Mouse (Mus musculus) ZHBTc4 (cell line): ENCODE measurements around the gene Dysf.
"Not testable (repeated sequence)": the region's sequence is repeated elsewhere in the genome, so short reads cannot be mapped to it uniquely, and the experiment has no call there.

Source experiments
- DNase-seq: peaks from one replicate; pipeline ENCODE4 v3.0.0-alpha.2; 2011; ENCODE audit warnings: low read depth, low spot score

The Dysf gene

DNA sequence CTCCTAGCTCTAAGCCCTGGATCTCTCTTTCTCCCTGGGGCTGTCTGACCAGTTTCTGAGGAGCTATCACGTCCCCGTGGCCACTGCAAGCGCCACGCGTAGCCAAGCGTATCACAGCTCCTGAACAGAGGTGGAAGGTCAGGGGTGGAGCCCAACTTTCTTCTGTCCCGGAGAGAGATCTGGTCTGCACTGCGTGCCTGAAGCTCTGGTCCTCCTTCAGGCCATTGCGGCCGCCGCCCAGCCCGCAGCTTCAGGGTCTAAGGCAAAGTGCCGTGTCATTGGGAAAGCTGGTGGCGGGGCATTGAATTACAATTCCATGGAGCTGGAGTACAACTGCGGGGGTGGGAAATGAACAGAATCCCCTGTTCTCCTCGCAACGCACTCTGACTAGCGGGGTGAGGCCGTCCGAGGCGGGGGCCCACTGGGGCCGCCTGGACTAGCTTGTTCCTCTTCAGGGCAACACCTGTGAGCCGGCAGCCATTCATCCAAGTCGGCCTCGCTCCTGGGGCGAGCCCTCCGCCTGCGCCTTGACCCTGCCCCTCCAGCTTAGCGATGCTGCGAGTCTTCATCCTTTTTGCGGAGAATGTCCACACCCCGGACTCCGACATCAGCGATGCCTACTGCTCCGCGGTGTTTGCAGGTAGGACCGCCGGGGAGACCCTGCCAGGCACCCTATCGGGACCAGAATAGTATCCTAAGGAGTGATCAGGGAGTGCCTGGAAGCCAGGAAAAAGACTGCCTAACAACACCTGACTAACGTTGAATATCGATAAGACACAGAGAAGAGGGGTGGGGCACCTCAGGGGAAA lies at the start of gene Dysf:
TSS of gene Dysf (plus strand) at position 228 of the 809 bp plus-strand sequence.
- DNase-seq = peak; percentile 66

GRCm38 (mm10) chr6:83987642-83988041 lies 20.7 kb upstream of the Dysf start:
- DNase-seq = no peak

DNA sequence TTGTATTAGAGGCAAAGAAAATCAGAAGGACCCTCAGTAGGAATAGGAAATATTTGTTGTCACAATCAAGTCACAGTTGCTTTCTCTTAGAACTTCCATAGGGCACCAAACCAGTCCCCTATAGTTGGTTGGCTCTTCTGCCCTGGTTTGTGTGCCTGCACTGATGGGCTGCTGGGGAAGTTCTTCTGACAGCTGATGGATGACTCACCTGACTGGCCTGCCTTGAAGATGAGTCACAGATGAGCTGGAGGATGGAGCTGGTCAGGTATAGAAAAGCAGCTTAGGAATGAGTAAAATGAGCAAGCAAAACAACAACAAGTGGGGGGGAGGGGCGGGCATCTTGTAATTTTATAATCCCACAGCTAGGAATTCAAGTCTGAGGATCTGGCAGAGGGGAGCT lies 5.7 kb upstream of the Dysf start:
- DNase-seq = no peak

DNA sequence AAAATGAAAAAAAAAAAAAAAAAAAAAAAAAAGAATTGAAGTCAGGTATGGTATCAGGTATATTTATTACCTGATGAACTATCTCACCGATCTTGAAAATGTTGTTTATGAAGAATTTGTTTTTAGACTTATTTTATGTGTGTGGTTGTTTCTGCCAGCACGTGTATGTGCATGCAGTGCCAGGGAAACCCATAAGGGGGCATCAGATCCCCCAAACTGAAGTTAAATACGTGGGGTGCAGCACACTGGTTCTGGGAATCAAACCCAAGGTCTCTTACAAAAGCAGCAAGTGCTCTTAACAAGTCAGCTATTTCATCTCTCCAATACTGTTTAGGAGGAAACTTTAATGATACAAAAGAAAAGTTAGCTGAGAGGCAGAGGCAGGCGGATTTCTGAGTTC lies 4.1 kb upstream of the Dysf start:
- peak; percentile 22 for DNase-seq

DNA sequence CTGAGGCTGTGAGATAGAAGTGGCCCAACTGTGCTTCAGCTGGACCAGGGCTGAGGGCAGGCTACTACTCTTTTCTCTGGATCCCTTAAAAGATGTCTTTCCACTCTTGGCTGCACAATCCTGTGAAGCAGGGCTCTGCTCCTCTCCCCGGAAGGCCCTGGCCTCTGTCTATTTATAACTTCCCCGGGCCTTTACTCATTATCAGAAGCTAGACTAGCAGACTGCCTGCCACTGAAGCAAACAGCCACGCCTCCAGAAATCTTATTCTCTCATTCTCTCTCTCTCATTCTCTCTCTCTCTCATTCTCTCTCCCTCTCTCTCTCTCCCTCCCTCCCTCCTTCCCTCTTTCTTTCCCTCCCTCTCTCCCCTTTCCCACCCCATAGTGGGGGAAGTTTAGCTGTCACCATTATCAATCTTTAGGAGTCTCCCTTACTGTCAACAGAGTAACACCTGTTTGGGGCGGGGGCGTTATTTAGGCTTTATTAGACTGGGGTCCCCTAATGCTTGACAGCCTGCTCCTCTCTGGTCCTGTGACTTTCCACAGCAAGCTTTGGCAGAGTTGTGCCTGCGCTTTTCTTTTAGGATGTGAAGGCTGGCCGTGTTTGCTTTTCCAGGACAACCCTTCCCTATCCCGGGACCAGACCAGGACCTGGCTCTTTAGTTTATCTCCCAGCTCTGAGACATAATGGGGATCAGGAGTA lies 932 bp downstream of the Dysf start:
- no peak for DNase-seq

GRCm38 (mm10) chr6:84009915-84010302 lies 1.5 kb downstream of the Dysf start:
- no peak for DNase-seq

GRCm38 (mm10) chr6:84010303-84011225 lies 2.2 kb downstream of the Dysf start:
- DNase-seq = peak; percentile 62

DNA sequence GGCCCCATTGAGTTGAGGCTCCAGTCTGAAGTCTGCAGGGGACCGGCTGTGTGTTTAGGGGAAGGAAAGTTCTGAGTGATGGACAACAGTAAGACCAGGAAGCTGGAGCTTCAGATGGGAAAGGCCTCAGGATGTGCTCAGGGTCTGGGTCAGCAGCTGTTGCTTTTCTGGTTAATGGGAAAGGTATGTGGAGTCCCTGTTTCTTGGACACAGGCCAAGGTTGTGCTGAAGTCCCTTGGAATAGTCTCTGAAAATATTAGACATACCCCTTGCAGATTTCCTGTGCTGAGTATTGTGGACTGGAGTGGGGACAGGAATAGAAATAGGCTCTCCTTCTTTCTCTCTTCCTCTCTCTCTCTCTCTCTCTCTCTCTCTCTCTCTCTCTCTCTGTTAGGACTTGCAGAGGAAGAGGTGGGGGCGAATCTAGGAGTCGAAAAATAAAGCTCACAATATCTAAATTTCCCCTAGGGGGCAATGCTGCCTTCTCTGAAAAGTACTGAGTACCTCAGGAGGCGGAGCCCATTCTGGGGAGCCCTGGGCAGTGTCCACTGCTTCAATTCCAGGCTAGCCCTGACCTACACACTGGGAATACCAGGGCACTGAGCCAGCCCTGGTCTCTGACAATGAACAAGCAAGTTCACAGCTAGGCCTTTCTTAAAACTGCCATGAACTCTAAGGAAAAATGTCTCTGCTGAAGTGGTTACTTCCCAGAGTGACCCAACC lies 6.7 kb downstream of the Dysf start:
- DNase-seq = not testable (repeated sequence)

DNA sequence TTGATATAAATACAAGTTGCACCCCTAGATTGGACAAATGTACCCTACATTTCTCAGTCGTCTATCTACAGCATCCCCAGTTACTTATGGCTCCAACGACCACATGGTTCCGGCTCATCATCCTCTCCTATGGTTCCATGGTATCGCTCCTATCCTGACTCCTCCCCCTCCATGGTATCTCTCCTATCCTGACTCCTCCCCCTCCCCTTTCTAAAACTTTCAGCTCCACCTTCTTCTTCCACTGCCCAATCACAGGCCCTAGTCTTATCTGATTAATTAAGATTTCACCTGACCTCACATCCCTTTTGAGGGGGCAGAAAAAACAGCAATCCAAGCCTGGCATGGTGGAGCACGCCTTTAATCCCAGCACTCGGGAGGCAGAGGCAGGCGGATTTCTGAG lies 8.5 kb downstream of the Dysf start:
- DNase-seq = peak; percentile 71

DNA sequence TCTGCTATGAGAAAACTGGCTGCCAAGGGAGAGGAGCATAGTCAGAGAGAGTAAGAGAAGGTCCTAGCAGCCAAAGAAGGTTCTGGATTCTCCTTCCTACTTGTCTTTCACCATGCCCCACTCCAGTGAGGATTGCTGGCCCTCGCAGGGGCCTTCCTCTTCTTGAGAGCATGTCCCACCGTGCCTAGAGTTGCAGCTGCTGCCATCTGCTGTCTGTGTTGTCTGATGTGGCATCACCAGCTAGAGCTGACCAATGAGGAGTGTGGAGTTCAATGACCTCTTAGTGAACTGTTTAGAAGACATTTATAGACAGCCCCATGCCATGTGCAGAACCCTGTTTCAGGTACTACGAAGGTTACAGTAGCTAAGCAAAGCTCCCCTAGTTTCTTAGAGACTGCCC lies 9.0 kb downstream of the Dysf start:
- DNase-seq = no peak

GRCm38 (mm10) chr6:84018906-84019550 lies 10.6 kb downstream of the Dysf start:
- peak; percentile 74 for DNase-seq

- DNase-seq = no peak
Measured at GRCm38 (mm10) chr6:84020002-84020401, 11.6 kb downstream of the Dysf start.

- DNase-seq = no peak
Measured at GRCm38 (mm10) chr6:84021990-84022389, 13.6 kb downstream of the Dysf start.

GRCm38 (mm10) chr6:84025636-84026035 lies 17.2 kb downstream of the Dysf start:
- DNase-seq = peak; percentile 39

GRCm38 (mm10) chr6:84028791-84029190 lies 20.4 kb downstream of the Dysf start:
- no peak for DNase-seq

GRCm38 (mm10) chr6:84029775-84030174 lies 21.4 kb downstream of the Dysf start:
- DNase-seq = peak; percentile 67

- DNase-seq = not testable (repeated sequence)
Measured at GRCm38 (mm10) chr6:84032516-84032915, 24.1 kb downstream of the Dysf start.

DNA sequence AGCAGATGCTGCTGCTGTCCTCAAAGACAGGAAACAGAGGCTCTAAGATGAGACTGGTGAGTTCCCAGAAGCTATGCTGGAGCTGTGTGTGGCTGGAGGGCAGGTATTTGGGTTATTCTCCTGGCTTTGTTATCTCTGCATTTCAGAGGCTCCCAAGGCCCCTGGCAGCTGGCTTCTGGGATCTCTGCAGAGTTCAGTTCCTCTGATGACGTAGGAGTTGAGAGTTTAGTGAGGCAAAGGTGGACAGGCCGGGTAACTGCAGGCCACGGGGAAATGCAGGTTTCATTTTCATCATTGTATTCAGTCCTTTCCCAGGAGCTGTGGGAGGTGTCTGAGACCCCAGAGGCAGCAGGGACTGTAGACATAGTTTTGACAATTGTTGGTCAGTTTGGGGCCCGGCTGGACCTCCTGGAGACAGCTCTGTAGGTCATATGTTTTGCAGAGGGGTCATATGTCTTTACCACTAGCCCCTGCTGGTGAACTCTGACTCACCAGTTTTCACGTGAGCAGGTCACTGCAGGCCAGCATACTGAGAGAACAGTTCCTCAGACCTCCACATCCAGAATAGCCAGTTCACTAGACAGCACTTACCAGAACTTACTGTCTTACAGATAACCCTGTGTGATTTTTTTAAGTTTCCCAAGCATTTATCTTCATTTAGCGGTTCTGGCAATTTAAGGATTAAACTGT lies 35.0 kb downstream of the Dysf start:
- no peak for DNase-seq

DNA sequence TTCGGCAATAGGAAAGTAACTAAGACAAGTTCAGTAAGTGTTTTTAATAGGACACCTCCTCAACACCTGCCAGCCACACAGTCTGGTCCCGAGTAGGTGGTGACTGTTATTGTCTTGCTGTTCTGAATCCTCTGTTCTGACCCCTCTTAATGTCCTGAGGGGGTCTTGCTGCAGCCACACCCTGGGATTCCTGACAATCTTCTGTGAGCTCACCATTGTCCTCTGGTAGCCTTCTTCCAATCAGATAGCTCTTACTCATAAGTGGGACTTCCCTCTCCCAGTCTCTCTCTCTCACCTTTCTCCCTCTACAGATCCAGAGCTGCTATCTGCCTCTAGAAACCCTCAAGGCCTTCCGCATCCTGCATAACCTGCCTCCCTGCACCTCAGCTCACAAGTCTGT lies 36.3 kb downstream of the Dysf start:
- peak; percentile 87 for DNase-seq

GRCm38 (mm10) chr6:84048856-84049255 lies 40.5 kb downstream of the Dysf start:
- no peak for DNase-seq
